Mouse (Mus musculus) lung, adult 2 months (tissue): Measurements from ENCODE around the gene Lmntd1.

Experiments used
- CTCF ChIP-seq: fragments of 200-500 bp; IDR thresholded peaks from 2 replicates; pipeline ENCODE4 v1.5.1; 2011; ENCODE audit warnings: mild to moderate bottlenecking, low read length, control low read depth; ENCODE audit not compliant: insufficient read depth
- POLR2A ChIP-seq: fragments of 200-500 bp; IDR thresholded peaks from 2 replicates; pipeline ENCODE4 v1.6.1; 2011; ENCODE audit warnings: low read depth, mild to moderate bottlenecking, control low read depth, low read length, borderline replicate concordance; ENCODE audit errors: extremely low read depth

DNA sequence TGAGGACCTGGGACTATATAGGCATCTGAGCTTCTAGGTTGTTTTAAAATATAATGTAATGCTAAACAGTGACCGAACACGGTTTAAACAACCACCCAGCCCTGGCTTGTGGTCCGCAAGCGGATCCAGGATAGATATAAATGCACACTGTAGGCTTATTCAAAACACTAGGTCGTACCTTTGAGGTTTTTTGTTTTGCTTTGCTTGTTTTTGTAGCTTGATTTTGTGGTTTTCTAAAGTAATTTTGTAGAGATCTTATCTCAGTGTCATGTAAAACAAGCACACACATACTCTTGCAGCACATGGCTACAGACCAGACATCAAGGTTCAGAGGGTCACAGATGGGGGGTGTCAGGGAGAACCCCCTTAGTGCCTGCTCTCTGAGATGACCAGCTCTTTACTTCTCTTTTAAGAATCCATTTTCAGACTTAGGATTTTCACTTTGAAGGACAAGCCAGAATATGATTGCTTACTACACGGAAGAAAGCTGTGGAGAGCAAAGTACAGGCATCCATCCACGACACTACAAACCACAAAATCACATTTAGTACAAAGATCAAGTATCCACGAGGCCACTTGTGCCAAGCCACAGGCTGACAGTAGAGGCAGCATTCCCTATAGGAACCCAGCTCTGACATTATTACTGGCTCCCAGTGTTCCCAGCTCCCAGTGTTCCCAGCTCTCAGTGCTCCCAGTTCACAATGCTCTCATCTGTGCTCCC lies 196.2 kb downstream of the Lmntd1 start:
- no peak for TF ChIP-seq POLR2A
- TF ChIP-seq CTCF = no peak
